Mouse (Mus musculus): Measurements from ENCODE around the gene Frem1.

DNA sequence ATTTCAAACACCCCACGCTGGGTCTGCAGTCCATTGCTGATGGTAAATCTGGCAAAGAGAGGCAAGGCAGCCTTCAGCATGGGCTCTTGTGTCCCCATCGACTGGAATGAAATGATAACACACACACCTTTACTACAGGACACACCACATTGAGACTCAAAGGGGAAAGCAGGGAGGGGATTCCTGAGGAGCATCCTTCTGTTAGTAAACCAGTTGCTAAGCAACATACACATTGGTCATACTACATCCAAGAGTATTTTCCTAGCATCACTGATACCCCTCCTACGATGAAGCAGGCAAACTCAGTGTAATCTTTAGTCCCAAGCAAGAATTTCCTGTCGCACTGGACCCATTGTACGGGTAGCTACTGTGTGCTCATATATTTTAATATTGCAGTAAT is 111.5 kb downstream of the Frem1 start:
- TF ChIP-seq CTCF (IDR thresholded peaks at IDR 0.05; ENCODE audit: insufficient read depth, low read depth, low read length) (no peak), POLR2A (IDR thresholded peaks at IDR 0.05; ENCODE audit: insufficient read depth, low read depth, low read length) (no peak)
